Mouse (Mus musculus) 3T3-L1 (cell line): ENCODE results near the gene Spata20.

Experiments
- DNase-seq: peaks from one replicate; pipeline ENCODE4 v3.0.0-alpha.2; 2015; ENCODE audit warnings: low read depth, low spot score

The Spata20 gene

GRCm38 (mm10) chr11:94451091-94451773, 34.7 kb downstream of the Spata20 start:
- no peak for DNase-seq

GRCm38 (mm10) chr11:94449886-94450285, 36.1 kb downstream of the Spata20 start:
- no peak for DNase-seq

- no peak for DNase-seq
Observed at GRCm38 (mm10) chr11:94449239-94449638, 36.7 kb downstream of the Spata20 start.

GRCm38 (mm10) chr11:94447017-94447416, 39.0 kb downstream of the Spata20 start:
- DNase-seq = no peak

GRCm38 (mm10) chr11:94445300-94445699, 40.7 kb downstream of the Spata20 start:
- no peak for DNase-seq

GRCm38 (mm10) chr11:94444829-94445228, 41.1 kb downstream of the Spata20 start:
- DNase-seq = no peak

GRCm38 (mm10) chr11:94441752-94442151, 44.2 kb downstream of the Spata20 start:
- no peak for DNase-seq

GRCm38 (mm10) chr11:94441122-94441521, 44.9 kb downstream of the Spata20 start:
- DNase-seq = no peak

- DNase-seq = no peak
Observed at GRCm38 (mm10) chr11:94440421-94440820, 45.6 kb downstream of the Spata20 start.

GRCm38 (mm10) chr11:94429011-94429651, 56.8 kb downstream of the Spata20 start:
- peak; percentile 9 for DNase-seq
